Mouse (Mus musculus): ENCODE results near the gene Trim45.

The Trim45 gene

DNA sequence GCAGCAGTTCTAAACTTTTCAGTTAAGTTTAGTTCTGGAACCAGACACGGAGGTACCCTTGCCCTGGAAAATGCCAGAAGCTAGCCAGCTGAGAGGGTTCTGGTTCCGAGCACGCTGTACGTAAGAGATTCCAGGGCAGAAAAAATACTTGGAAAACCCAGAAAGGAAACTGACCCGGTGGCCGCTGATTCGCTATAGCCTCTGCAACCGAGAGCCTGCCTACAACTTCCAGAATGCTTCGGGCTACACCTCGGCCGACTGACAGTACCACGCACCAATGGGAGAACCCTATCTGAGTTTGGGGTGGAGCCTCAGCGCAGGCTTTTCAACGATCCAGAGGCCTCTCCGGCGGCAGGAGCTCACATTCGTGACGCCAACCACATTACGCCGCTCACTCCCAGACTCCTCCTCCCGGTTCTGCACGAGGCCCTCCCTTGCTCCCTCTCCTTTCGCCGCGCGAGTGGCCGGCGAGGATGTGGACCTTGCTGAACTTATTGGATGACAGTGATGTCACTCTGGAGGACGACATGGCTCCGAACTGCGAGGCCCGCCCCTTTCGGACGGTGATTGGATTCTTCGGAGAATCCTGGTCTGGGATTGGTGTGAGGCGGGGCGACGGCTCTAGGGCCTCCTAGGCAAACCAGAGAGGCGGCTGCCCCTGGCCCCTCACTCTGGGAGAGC is at the start of gene Trim45:
Trim45 (plus strand) TSS at position 378 of the 681 bp plus-strand sequence.
- peak; percentile 97 for DNase-seq (ENCODE audit: extremely low spot score, low read depth, low spot score)

DNA sequence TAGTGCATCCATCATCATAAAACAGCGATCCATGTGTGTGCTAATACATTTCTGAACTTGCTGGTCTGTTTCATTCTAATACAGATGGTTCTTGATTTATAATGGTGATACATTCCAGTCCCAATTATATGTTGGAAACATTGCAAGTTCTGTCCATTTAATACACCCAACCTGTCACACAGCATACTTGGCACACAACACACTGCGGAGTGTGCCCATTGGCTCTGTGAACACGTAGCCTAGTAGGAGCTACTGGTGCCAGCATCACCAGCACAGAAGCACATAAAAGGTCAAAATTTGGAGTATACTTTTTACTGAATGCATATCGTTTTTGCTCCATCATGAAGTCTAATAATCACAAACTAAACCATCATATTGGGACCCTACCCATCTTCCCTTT is 44.9 kb upstream of the Trim45 start:
- DNase-seq (ENCODE audit: extremely low spot score, low read depth, low spot score): no peak

- no peak for DNase-seq (ENCODE audit: extremely low spot score, low read depth, low spot score)
Measured at GRCm38 (mm10) chr3:100881403-100881802, 40.6 kb upstream of the Trim45 start.

DNA sequence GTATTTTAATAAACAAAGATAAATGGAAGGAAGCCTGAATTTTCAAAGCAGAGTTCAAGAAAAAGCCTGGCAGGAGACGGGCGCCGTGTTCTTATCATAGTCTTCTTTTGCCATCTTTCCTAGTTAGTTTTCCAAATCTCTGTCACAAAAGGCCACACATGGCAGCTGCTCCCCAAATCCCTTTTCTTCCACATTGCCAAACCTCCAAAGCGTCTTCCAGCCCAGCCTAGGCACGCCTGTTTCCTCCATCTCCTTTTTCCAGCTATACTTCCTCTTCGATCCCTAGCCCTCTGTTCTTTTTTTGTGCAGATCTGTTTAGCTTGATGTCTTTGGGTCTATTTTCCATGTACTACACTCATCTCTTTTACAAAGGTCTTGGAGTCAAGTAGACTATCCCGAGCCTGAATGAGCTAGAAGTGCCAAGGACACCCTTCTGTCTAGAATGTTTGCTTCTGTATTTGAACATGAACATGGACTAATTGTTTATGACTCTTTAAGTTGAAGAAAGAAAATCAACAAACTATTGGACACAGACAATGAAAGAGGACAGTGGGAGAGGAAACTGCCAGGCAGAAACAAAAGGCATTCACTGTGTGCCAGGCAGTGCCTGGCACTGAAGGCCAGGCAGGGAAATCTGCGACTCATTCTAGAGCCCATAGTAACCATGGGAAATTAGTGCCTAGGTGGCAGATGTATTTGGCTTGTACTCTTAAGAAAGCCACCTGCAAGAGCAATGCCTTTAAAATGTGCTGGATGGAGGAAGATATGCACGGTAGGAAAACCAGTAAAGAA is 40.0 kb upstream of the Trim45 start:
- DNase-seq (ENCODE audit: extremely low spot score, low read depth, low spot score): no peak

GRCm38 (mm10) chr3:100889234-100889633 is 32.8 kb upstream of the Trim45 start:
- no peak for DNase-seq (ENCODE audit: extremely low spot score, low read depth, low spot score)

DNA sequence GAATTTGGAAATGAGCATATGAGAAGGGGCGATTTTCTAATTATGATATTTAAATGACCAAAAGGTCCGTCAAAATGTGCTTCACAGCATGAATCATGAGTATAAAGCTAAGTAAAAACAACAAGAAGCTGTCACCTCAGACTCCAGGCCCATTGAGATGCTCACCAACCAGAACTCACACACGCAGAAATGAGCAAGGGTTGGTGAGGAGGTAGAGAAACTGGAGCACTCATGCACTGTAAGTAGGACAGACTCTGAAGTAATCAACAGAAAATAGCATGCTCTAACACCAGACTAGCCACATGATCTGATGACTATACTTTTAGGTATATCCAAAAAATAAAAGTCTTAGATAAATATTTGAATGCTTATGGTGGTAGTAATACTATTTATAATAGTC is 31.6 kb upstream of the Trim45 start:
- no peak for DNase-seq (ENCODE audit: extremely low spot score, low read depth, low spot score)

- no peak for DNase-seq (ENCODE audit: extremely low spot score, low read depth, low spot score)
Measured at GRCm38 (mm10) chr3:100892383-100893335, 29.3 kb upstream of the Trim45 start.

DNA sequence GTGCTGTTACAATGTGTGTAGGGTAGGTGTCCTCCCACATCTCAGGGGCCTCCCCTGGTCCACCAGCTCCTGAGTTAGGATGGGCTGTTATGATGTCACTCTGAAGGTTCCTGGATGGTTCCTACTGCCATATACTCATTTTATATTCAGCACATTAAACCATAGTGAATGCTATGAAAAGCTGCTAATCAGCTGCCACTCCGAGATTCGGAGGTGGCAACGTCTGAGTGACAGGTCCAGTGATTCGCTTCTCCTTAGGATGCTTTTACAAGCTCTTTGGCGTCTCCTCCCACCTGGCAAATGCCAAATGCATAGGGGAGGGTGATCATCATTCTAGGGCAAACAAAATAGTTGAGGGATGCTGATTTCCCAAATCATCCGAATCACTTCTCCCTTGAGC is 26.5 kb upstream of the Trim45 start:
- DNase-seq (ENCODE audit: extremely low spot score, low read depth, low spot score): no peak

- no peak for DNase-seq (ENCODE audit: extremely low spot score, low read depth, low spot score)
Measured at GRCm38 (mm10) chr3:100906128-100906527, 15.9 kb upstream of the Trim45 start.

DNA sequence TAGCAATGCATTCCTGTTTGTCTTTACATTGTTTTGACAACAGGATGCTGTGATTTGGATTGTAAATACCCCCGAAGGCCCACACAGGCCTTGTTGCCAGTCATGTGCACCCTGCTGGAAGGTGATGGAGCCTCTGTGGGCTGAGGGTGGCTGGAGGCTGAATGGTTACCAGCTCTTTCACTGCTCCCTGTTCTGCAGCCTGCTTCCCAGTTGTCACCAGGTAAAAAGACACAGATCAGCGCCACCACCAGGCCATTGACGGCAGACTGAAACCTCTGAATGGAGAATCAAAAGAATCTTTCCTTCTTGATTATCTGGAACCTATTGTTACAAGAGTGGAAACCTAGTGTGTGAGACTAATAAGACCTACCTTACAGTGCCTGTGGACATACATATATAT is 15.1 kb upstream of the Trim45 start:
- no peak for DNase-seq (ENCODE audit: extremely low spot score, low read depth, low spot score)

DNA sequence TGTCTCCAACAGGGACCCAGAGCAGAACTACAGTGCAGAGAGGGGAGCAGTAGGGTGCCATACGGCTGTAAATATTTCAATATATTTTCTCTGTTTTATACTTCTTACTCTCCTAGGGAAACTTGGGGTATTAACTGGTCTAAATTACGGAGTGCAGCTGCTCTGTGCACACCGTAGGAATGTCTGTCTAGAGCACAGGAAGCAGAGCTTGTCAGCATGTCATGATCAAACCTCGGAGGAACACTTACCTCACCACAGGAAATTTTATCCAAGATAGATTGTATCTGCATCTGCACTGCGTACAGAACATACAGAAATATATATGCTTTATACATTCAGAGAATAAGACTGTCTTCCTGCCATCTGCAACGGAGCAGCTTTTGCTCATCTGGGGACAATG is 13.4 kb upstream of the Trim45 start:
- DNase-seq (ENCODE audit: extremely low spot score, low read depth, low spot score): no peak

- DNase-seq (ENCODE audit: extremely low spot score, low read depth, low spot score): no peak
Measured at GRCm38 (mm10) chr3:100910621-100911020, 11.4 kb upstream of the Trim45 start.

- no peak for DNase-seq (ENCODE audit: extremely low spot score, low read depth, low spot score)
Measured at GRCm38 (mm10) chr3:100911026-100911425, 11.0 kb upstream of the Trim45 start.

DNA sequence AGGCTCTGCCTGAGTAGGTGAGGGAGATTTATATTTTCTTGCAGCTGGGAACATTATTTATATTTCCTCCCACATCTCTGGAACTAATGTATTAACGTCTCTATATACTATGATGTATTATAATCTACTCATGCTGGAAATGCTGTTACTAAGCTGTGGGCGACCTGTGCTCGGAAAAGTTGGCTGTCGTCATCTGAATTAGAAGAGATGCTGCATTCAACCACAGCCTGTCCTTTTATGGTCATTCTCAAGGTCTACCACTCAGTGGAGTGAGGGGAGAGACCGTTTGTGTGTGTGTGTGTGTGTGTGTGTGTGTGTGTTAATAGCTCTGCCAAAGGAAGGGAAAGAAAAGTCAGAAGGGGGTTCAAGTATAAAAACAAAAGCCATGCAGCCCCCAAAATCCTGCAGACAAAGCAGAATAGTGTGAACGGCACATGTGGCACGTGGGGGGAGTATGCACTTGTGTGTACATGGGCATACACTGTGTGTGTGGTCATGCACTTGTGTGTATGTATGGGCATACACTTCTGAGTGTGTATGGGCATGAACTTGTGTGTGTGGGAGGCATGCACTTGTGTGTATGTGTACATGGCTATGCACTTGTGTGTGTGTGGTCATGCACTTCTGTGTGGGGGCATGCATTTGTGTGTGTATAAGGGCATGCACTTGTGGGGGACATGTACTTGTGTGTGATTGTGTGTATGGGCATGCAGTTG is 10.3 kb upstream of the Trim45 start:
- no peak for DNase-seq (ENCODE audit: extremely low spot score, low read depth, low spot score)

DNA sequence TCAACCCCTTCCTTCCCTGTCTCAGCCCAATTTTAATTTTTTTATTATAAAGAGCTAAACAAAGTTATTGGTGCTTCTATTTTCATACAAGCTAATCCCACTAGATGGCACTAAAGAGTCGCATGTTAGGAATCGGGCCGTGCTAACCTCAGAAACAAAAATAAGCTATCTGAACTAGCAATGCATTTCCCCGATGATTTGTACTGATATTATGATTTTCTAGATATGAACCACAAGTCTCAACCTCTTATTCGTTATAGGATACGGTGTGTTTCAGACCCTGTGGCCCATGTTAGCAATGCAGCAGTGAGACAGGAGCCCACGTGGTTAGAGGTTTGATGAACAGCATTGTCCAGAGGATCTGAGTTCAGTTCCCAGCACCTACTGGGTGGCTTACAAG is 5.2 kb upstream of the Trim45 start:
- peak; percentile 60 for DNase-seq (ENCODE audit: extremely low spot score, low read depth, low spot score)

DNA sequence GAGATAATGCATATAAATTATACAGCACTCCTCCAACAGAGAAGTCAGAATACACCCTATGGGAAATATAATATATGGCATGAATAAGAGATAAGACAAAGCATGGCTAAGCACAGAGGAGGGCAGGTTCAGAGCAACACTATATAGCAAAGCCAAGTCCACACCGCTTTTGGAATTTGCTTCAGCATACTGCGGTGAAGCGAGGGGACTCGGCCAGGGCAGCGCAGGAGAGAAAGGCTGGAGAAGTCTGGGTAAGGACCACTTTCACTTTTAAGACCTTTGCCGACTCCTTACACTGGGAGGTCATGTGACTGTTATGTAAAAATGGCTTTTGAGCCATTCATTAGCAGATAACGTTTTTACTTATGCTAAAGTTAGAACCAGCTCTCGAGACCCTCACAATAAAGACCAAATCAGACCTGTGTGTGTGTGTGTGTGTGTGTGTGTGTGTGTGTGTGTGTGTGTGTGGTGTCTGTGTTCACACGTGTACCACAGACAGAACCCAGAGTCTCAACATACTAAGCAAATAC is 1.3 kb upstream of the Trim45 start:
- DNase-seq (ENCODE audit: extremely low spot score, low read depth, low spot score): no peak

- no peak for DNase-seq (ENCODE audit: extremely low spot score, low read depth, low spot score)
Measured at GRCm38 (mm10) chr3:100922506-100923375, 739 bp downstream of the Trim45 start.

- DNase-seq (ENCODE audit: extremely low spot score, low read depth, low spot score): no peak
Measured at GRCm38 (mm10) chr3:100924065-100924732, 2.2 kb downstream of the Trim45 start.

- DNase-seq (ENCODE audit: extremely low spot score, low read depth, low spot score): no peak
Measured at GRCm38 (mm10) chr3:100925176-100925575, 3.2 kb downstream of the Trim45 start.
